Mouse (Mus musculus): ENCODE results near the gene Coro6.

GRCm38 (mm10) chr11:77514281-77514831 lies 52.1 kb downstream of the Coro6 start:
- no peak for TF ChIP-seq CTCF (IDR thresholded peaks at IDR 0.05; ENCODE audit: low read depth)
- TF ChIP-seq EP300 (IDR thresholded peaks at IDR 0.05; ENCODE audit: low read depth) = no peak
